Mouse (Mus musculus) 3T3-L1 (cell line): ENCODE results near the gene Ppp1r3d.

Experiments used
- DNase-seq: peaks from one replicate; pipeline ENCODE4 v3.0.0-alpha.2; 2015; ENCODE audit warnings: low read depth, low spot score

Gene Ppp1r3d

GRCm38 (mm10) chr2:178413481-178414260 is 601 bp downstream of the Ppp1r3d start:
- DNase-seq, result no peak

DNA sequence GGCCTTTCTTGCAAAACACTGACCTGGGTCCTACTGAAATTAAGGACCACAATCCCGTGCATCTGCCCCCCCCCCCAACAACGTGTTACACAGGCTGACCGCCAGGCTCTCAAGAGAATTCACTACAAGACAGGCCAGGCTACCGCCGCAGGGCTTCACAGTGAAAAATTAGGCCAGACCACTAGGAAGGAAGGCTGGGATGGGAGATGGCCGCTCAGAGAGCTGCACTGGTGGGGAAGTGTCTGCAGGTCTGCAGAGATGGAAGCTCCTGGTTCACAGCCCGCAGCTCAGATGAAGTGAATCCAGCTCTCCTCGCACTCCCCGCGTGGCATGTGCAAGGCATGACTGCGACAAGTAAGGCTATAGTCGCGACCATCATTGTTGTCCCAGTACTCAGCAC is 1.2 kb downstream of the Ppp1r3d start:
- no peak for DNase-seq

- DNase-seq, result peak; percentile 70
These were observed 1.7 kb downstream of the Ppp1r3d start for GRCm38 (mm10) chr2:178412598-178412997.

DNA sequence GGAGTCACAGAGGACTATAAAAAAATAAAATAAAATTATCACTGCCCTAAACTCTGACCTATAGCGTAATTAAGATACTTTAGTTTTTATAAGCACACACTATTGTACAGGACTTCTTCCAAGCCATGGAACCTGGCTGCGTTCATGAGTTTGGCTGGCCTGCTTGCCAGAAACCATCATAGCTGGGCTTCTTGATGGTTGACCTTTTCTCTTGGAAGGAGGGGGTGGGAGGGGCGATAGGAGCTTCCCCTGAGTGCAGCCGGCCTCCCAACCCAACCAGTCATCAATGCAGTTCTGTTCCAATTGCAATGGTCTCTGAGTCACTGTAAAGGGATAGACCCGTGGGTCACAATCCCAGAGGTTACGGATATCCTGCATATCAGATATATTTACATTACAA is 4.0 kb downstream of the Ppp1r3d start:
- DNase-seq, result no peak

DNA sequence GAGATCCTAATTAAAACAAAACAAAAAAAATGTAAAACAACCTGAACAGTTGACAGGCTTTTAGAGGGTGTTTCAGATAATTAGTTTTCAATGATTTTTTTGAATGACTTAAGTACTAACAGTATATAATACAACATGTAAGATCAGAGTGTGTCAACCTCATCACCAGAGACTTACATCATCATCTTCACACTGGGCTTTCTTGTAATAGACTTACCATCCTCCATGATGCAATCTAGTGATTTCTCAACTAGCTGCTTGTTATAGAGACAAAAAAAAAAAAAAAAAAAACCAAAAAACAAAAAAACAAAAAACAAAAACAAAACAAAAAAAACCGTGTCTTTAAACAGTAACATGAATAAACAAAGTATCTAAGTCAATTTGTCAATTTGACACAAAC is 5.2 kb downstream of the Ppp1r3d start:
- no peak for DNase-seq

DNA sequence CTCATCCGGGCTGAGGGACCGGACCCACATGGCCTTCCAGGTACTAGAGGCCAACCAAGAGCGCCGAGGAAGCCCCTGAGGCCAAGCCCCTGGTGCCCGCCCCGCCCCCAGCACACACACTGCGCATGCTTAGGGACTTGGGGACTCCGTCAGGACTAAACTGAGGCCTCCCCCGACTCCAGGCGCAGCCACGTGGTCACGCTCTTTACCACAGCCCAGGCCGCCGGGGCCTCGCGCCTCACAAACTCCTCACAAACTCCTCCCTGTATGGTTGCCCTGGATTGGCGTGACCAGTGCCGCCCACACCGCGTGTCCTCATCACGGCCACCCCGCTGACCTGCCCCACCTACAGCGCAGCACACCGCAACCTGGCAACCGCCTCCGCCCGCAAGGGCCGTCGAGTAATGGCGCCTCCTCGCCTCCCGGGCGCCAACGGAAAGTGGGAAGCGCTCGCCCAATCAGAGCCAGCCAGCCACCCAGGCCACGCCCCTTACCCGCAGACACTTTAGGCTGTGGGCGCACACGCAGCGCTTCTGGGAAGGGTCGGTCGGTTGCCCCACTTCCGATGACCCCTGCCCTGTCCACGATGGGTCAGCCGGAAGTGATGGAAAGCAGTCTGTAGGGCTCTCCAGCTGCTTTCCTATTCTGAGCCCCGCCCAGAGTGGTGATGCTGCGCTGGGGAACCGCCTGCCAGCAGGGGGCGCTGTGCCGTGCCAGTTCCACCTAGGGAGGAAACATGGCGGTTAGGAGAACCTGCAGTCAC is 7.0 kb downstream of the Ppp1r3d start, which contains the start of gene Sycp2:
Sycp2 (minus strand) TSS at position 633 of the 763 bp plus-strand sequence.
- no peak for DNase-seq
